Mouse (Mus musculus): Measurements from ENCODE around the gene Ston1.

DNA sequence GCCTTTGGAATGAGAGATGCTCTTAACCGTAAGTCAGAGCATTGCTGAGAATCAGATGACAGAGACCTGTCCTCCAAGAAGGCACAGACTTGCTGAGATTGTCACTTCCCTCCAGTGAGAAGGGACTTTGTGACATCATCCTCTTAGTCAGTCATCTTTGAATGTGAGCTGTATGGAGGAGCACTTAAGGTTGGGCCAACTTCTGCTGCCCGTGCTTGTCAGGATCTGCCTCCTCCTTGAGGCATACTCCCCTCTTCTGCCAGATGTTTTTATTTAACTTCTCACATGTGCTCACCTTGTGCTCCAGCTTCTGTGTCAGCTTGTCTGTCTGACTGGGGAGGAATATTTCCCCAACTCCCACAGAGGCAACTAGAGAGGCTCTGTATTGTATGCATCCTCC lies 13.6 kb downstream of the Ston1 start:
- no peak for TF ChIP-seq CTCF (IDR thresholded peaks at IDR 0.05; ENCODE audit: insufficient read depth, low read length)
- no peak for TF ChIP-seq POLR2A (IDR thresholded peaks at IDR 0.05; ENCODE audit: borderline replicate concordance, extremely low read depth, low read depth, low read length)

Data from lung, adult 2 months (tissue).